Mouse (Mus musculus) 3T3-L1 (cell line): ENCODE measurements around the gene Tmem206.

Experiments used
- DNase-seq: peaks from one replicate; pipeline ENCODE4 v3.0.0-alpha.2; 2015; ENCODE audit warnings: low read depth, low spot score

Tmem206 gene

DNA sequence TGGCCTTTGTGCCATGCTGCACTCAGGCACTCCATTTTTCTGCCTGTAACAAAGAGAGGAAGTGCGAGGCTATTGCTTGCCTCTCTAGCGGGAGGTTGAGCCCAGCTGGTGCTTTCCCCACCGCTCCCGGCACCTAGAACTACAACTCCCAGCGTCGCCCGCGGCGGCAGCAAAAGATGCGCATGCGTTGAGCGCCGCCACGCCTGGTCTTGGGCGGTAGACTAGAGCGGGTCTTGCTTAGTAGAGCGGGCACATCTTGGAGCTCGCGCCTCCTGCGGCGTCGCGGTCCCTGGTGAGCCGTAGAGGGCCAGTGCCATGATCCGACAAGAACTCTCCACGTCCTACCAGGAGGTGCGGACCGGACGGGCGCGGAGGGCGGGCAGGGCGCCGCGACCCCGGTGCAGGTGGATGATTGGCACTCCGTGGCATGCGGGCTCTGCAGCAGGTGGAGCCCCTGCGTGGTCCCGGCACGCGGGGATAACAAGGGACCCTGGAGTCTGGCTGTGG, at the start of gene Tmem206:
TSS of gene Tmem206 (plus strand) at position 187 of the 507 bp plus-strand sequence.
- peak; percentile 93 for DNase-seq

DNA sequence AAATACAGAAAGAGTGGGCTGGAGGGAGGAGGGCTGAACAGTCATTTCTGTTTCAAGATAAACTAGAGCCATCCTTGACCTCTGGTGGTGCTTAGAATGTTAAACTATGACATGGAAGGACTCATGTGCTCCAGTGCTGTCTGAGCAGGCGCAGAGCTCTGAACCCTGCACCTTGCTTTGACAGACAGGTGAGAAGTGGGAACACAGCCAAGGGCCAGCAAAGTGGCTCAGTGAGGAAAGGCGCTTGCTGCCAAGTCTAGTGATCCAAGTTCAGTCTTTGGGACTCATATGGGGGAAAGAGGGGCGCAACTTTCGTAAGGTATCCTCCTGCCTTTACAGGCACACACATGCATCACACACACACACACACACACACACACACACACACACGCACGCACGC, 49.5 kb upstream of the Tmem206 start:
- DNase-seq: no peak

DNA sequence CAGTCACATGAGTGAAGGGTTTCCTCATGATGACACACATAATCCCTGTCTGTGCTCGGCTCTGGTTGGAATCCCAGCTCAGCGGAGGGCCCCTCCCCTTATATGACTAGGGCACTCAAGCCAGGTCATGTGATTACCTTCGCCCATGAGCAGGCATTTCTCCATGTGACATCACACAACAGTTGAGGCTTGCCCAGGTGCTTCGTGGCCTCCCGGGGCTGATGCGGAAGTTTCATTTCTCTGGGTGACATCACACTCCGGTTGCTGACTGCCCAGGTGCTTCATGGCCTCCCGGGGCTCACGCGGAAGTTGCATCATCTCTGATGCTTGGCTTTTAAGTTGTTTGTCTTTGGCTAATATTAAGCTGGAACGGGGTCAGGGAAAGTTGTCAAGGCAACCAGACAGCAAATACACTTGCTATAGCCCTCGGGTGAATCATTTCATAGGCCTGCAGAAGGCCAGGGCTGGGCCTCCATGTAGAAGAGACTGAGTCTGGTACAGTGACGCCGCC, 48.1 kb upstream of the Tmem206 start:
- DNase-seq: peak; percentile 67

DNA sequence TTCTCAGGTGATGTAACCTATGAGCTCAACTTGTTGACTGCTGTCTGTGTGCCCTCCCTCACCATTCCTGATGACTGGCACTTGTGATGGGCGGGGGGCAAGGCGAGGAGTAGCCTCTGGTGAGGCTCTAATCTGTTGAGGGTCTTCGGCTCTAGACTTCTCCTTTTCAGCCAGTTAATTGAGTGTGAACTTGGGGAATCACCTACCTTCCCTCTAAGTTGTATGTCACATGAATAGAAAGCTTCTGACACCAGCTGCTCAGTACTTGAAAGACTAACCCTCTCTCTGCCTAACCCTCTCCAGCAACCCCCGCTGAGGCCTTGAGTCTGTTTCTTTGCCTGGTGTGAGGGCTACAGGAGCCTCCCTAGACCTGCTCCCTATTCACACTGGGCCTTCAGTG, 47.4 kb upstream of the Tmem206 start:
- no peak for DNase-seq

DNA sequence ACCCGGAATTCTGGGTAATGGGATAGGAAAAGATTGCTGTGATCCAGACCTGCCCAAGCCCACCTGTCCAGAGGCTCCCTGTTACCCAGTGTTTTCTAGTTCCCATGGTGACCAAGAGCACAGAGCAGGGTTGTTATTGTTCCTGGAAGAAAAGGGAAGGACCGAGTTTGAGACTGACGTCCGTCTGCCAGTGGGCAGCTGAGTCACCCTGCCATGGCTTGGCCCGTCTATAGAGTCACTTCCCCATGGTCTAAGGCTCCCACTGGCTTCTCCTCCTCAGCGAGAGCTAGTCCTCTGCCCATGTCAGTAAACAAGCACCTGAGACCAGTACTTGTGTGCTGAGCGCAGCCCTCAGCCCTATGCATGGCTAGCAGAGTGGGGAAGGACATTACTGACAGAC, 44.5 kb upstream of the Tmem206 start:
- DNase-seq: no peak

DNA sequence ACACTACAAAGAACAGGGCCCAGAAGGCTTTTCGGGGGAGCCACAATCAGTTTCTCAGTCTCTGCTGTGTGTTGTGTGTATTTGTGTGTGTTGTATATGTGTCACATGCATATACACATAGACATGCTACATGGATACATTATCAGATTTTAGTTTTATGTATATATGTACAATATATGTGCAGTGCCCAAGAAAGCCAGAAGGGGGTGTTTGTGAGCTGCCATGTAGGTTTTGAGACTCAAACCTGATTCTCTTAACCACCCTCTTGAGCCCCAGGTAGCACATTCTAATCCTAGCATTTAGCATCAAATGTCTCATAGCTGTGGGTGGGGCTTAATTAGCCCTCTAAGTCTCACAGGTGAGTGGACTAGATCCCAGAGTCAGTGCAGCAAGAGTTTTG, 43.4 kb upstream of the Tmem206 start:
- DNase-seq: no peak

DNA sequence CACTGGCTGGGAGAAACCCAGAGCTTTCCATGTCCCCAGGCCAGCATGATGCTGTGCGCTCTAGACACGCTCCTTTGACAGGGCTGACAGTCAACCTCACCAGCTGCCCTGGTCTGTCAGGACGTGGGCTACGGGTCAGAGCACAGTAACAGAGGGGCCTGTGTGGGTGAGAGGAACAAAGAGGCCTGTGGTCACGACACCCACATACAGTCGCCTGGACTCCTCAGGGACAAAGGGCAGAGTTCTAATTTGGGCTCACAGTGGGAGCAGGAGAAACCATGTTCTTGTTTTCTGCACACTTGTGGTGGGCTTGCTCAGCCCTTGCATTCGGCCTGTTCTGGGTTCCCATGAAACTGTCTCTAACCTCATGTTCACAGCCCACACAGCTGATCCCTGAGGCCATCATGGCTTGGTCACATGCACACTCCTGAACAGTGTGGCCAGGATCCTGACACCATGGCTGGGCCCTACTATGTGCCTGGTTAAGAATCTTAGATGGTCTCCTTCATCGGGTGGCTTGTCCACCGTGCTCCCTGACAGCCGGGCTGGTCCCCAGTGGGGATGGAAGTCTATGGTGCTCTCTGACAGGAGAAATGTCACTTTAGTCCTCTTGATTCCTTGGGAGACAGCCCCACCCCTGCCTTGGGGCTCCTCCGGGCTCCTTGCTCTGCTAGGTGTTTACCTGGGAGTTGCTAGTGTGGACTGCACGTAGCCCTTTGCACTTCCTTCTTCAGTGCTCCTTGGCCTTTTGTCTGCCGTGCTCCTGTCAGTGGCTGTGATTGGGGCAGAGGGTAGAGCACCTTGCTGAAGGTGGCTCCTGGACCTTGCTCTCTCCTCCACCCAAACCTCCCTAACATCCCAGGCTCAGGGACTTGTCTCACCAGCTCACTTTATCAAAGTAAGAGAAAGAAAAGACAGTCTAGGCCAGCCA, 42.3 kb upstream of the Tmem206 start:
- DNase-seq: no peak

DNA sequence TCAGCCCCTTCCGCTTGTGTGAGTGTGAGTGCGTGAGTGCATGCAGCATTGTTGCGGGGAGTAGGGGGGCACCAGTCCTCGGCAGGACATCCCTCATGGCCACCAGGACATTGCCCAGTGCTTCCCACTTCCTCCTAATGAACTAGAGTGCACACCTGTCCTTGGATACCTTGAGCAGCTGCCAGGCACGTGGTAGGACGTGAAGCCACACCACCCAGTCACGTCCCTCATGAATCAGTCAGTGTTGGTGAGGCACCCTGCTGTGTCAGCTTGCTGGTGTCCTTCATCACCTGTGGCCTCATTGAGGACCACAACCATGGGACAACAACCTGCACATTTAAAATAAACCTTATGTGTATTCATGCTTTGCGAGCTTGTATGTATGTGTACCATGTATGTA, 41.2 kb upstream of the Tmem206 start:
- no peak for DNase-seq

DNA sequence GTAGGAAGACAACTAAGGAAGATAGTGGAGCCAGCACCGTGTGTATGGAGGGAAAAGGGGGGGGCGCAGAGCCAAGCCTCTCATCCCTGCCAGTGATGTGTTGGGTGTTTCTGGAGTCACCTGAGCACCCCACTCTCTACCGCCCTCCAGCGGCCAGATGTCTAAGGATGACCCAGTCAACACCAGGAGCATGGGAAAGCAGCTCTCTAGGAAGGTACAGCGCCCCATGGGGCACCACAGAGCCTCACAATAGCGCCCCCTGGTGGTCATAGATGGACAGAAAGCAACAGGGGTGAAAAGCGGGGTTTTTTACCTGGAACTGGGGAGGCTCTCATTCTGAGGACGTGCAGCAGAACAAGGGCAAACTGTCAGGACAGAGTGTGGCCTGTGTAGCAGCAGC, 37.0 kb upstream of the Tmem206 start:
- peak; percentile 51 for DNase-seq

DNA sequence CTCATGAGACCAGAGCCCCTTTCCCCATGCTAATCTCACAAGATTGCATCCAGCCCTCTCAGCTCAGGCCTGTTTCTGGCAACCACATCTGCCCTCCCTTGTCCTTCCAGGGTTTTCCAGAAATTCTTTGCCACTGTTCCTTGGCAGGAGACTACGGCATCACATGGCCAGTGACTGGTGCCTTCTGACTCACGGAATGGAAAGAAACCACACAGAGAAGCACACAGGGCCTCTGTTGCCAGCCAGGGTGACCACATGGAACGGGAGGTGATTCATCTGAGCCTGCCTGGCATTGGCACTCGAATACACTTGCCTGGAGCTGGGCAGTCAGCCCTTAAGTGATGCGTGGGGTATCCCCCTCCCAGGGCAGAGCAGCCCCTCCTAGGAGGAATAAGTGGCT, 33.4 kb upstream of the Tmem206 start:
- peak; percentile 99 for DNase-seq

DNA sequence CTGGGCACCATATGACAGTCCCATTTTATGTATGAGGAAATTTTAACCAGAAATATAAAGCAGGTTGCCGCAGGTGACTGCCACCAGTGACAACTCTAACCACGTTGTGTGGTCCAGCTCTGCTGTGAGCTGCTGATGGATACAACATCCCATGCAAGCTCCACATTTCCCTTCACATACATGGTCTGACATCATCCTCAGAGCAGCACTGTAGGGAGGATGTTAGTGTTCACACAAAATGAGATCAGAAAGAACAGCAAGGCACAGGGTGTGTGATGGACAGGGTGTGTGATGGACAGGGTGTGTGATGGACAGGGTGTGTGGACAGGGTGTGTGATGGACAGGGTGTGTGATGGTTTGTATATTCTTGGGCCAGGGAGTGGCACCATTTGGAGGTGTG, 32.7 kb upstream of the Tmem206 start:
- peak; percentile 54 for DNase-seq

DNA sequence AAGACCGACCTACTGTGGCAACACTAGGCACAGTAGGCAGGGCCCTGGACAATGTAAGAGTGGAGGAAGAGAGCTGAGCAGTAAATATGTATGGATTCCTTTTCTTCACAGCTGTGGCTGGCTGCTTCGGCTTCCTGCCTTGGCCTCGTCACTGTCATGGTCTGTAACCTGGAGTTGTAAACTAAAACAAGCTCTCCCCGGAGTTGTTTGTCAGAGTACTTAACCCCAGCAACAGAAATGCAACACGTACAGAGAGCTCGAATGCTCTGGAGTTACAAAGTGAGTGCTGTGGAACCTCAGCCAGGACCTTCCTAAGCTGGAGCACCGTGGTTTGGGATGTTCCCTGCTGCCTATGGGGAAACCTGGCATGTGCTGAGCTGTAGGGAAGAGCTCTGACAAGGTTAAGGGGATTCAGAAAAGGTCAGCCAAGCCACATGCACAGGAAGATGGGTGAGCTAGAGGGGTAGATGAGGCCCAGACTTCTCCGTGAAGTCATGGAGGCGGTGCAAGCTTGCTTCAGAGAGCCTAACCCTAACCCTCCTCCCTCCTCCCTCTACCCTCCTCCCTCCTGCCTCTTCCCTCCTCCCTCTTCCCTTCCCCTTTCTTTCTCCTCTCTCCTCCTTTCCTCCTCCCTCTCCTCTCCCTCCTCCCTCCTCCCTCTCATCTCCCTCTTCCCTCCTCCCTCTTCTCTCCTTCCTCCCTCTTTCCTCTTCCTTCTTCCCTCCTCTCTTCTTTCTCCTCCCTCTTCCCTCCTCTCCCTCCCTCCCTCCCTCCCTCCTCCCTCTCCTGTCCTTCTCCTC, 31.5 kb upstream of the Tmem206 start:
- peak; percentile 78 for DNase-seq

DNA sequence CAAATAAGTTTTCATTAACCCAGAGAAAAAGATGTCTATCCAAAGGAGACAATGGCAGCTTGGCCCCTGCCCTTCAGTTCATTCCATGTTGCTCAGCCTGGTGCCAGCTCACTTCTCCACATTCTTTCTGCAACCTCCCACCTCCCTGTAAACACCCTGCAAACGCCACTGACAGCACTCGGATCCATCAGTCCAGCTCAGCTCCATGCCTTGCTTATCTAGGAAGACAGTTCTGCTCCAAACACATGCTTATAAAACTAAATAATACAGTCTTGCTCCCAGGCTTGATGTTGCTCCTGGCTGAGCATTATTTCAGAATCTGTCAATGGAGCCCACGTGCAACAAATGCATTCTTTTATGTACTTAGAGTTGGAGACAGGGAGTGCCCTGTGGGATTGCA, 29.9 kb upstream of the Tmem206 start:
- DNase-seq: peak; percentile 47

DNA sequence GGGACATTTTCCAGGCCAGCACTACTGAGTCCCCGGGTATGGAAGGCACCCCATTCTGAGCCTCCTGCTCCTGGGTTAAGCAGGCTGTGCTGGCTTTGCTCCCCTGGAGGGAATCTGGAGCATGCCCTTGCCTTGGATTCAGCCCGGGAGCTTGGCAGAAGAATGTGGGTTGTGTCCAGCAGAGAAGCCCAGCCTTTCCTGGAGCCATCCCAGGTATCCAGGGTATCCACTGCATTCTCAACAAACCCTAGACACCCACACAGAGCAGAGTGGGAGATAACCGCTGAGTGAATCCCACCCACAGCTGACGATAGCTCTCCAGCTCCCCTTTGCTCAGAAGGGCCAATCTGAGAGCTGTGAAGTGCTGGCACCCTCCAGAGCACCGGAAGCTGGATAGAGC, 29.3 kb upstream of the Tmem206 start:
- DNase-seq: no peak

DNA sequence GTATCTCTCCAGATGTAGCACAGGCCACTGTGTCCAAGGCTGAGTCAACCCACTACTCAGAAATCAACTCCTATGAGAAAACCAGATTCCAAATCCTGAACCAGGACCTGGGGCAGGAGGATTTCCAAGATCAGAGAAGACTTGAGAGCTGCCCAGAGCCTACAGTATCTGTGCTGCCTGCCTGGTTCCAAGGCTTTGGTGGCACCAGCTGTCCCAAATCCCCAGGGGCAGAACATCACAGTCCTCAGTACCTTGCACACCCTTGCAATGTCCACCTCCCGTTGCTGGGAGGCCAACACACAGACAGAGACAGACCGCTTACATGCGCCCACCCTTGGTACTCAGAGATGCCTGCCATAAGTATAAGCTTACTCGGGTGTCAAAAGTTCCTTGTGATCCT, 27.4 kb upstream of the Tmem206 start:
- no peak for DNase-seq

DNA sequence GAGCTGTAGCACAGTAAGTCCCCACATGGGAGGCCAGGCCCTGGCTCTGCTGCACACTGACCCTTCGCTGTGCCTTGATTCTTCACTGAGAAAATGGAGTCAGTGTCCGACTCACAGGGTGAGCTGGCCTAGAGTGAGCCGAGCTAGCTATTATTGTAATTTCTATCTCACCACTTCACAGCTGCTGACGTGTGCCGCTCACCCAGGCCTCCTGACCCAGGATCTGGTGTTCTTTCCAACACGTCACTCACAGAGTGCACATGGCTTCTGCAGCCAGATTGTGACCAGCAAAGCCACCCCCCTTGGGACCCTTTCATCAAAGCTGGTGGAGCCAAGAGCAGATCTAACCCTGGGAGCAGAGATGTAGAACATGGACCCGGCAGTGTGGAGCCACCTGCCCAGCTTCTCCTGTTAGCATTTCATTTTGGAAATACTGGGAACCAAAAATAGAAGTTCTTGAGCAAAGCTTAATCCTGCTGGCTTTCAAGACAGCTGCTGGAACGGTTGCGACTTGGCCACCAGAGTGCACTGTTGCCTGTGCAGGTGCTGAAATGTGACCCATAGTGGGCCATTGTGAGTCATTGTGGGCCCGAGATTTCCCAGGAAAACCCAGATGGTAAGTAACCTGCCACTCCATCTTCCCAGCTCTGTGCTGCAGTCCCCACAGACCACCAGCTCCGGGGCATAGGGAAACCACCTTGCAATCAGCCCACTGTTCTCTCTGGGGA, 26.3 kb upstream of the Tmem206 start:
- DNase-seq: peak; percentile 86

DNA sequence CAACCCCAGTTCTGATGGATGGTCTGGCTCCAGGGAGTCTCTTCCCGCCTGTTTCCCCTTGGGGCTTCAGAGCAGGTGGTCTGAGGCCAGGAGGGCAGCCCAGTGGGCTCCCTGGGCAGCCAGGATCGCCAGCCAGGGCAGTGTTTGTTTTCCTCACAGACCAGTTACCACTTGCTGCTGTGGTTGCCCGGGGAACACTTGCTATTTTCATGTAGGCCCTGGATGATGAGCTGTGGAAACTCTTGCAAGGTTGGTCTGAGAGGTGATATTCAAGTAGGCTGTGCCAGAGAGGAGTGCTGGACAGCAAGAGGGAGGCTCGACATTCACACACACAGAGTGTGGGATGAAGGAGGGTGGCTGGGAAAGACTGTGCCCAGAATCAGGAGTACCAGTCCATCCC, 23.8 kb upstream of the Tmem206 start:
- DNase-seq: no peak

DNA sequence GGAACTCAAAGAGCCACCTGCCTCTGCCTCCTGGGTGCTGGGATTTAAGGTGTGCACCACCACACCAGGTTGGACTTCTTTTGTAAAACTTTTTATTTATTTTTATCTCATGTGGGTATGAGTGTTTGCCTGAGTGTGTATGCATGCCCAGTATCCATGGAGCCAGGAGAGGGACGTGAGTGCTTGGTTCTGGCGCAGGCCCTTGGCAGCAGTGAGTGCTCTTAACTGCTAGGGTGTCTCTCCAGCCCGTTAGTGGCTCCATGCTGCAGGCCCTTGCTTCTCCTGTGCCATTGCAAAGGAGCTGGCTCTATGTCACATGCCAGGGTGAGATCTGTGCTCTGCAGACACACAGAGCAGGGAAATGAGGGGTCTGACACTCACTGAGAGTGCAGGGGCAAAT, 22.0 kb upstream of the Tmem206 start:
- DNase-seq: no peak

DNA sequence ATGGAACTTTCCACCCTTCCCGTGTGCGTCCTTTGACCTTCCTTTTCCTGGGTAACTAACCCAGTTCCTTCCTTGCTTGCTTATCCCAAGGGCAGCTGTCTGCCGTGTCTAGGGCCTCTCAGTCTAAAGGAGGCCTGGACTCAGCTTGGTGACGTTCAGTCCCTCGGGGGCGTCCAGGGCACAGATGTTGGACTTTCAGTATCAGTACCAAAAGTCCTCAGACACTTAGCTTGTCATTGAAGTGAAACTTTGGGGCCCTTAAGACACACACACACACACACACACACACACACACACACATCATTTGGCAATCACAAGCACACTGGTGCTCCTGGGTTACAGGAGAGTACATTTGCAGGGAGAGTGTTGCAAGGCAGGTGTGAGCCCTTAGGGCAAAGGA, 21.5 kb upstream of the Tmem206 start:
- no peak for DNase-seq

DNA sequence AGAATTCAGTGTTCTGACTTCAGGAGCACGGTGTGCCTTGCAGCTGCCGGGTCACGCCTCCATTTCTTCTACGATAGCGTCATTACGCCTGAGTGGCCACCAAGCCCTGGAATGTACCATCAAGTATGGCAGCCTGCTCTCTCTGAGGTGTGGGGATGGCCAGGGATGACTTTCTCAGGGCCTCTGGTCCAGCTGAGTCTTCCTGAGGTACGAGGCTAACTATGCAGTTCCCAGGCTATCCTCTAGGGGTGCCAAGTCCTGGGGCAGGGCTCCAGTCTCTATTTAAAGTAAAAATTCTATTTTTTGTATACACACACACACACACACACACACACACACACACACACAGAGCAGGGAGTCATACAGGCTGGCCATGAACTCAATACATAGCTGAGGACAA, 20.1 kb upstream of the Tmem206 start:
- DNase-seq: no peak

DNA sequence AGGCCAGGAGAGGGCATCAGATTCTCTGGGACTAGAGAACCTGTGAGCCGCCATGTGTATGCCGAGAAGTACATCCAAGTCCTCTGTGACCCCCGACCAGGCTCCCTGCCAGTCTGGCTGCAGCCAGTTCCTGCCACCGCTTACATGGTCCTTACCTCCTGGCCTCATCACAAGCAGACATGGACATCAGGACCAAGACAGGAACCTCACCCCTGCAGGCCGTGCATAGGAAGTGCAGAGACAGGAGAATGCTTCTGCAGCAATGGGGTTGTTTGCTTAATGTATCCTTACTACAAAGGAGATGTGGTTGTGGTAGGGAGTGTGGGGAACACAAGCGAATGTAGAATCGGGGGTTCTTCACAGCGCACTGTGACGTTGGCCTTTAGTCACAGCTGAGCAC, 19.4 kb upstream of the Tmem206 start:
- DNase-seq: no peak
